Mouse (Mus musculus): ENCODE measurements around the gene Cnksr1.

The Cnksr1 gene

GRCm38 (mm10) chr4:134202904-134203303, 35.3 kb downstream of the Cnksr1 start, which contains the start of gene Gm7534:
Gm7534 (minus strand) TSS chr4:134203004.
- DNase-seq, result no peak

GRCm38 (mm10) chr4:134199371-134199770, 38.8 kb downstream of the Cnksr1 start:
- DNase-seq, result no peak

- no peak for DNase-seq
Measured at GRCm38 (mm10) chr4:134186268-134186667, 51.9 kb downstream of the Cnksr1 start.

- DNase-seq, result no peak
Measured at GRCm38 (mm10) chr4:134185569-134185968, 52.6 kb downstream of the Cnksr1 start.

- no peak for DNase-seq
Measured at GRCm38 (mm10) chr4:134183711-134184110, 54.5 kb downstream of the Cnksr1 start.

- DNase-seq, result no peak
Measured at GRCm38 (mm10) chr4:134181825-134182224, 56.4 kb downstream of the Cnksr1 start.

- no peak for DNase-seq
Measured at GRCm38 (mm10) chr4:134181112-134181511, 57.1 kb downstream of the Cnksr1 start.
